Mouse (Mus musculus) natural killer cell, adult 2 months (primary cell): Measurements from ENCODE around the gene Gse1.
A peak's percentile ranks its signal among the peaks of the same experiment; 100 is the strongest.

Source experiments
- DNase-seq, 2 experiments: peaks; one replicate each; pipeline ENCODE4 v3.0.0; 2022; ENCODE audit warnings: low spot score in 2 of 2

Gene Gse1

GRCm38 (mm10) chr8:120401216-120401615 lies 173.0 kb downstream of the Gse1 start:
- DNase-seq: no peak

- no peak for DNase-seq
Measured at GRCm38 (mm10) chr8:120401712-120402111, 173.5 kb downstream of the Gse1 start.

GRCm38 (mm10) chr8:120403606-120404269 lies 175.5 kb downstream of the Gse1 start:
- peak; percentile 30 to 61 for DNase-seq

- peak; percentile 58 to 64 for DNase-seq
Measured at GRCm38 (mm10) chr8:120404609-120405036, 176.4 kb downstream of the Gse1 start.

GRCm38 (mm10) chr8:120406008-120406632 lies 177.9 kb downstream of the Gse1 start:
- peak; percentile 58 to 72 for DNase-seq

GRCm38 (mm10) chr8:120407701-120408240 lies 179.5 kb downstream of the Gse1 start:
- peak; percentile 76 to 77 for DNase-seq

- no peak for DNase-seq
Measured at GRCm38 (mm10) chr8:120408241-120409215, 180.3 kb downstream of the Gse1 start.

GRCm38 (mm10) chr8:120409371-120410013 lies 181.2 kb downstream of the Gse1 start:
- DNase-seq: no peak

GRCm38 (mm10) chr8:120411059-120411458 lies 182.8 kb downstream of the Gse1 start:
- DNase-seq: no peak

- DNase-seq: no peak
Measured at GRCm38 (mm10) chr8:120411862-120412261, 183.6 kb downstream of the Gse1 start.

GRCm38 (mm10) chr8:120412357-120412756 lies 184.1 kb downstream of the Gse1 start:
- no peak for DNase-seq

- DNase-seq: no peak
Measured at GRCm38 (mm10) chr8:120412911-120413625, 184.8 kb downstream of the Gse1 start.

GRCm38 (mm10) chr8:120413626-120413988 lies 185.4 kb downstream of the Gse1 start:
- no peak for DNase-seq

- DNase-seq: no peak
Measured at GRCm38 (mm10) chr8:120414216-120414615, 186.0 kb downstream of the Gse1 start.

- no peak for DNase-seq
Measured at GRCm38 (mm10) chr8:120415474-120415873, 187.2 kb downstream of the Gse1 start.

GRCm38 (mm10) chr8:120416173-120416521 lies 187.9 kb downstream of the Gse1 start:
- no peak for DNase-seq

- peak in 1 of 2 experiments; percentile 60 for DNase-seq
Measured at GRCm38 (mm10) chr8:120416522-120417394, 188.5 kb downstream of the Gse1 start.

GRCm38 (mm10) chr8:120418188-120418587 lies 189.9 kb downstream of the Gse1 start:
- no peak for DNase-seq

GRCm38 (mm10) chr8:120419675-120420074 lies 191.4 kb downstream of the Gse1 start:
- no peak for DNase-seq

- no peak for DNase-seq
Measured at GRCm38 (mm10) chr8:120420226-120420625, 192.0 kb downstream of the Gse1 start.
